Mouse (Mus musculus) left cerebral cortex, postnatal 14 days (tissue): ENCODE measurements around the gene Rora. TPM values are rescaled to one million over a fixed set of nuclear protein-coding genes. Genes with fewer than 3 reads are reported as not detected.
A peak's percentile ranks its signal among the peaks of the same experiment; 100 is the strongest.

ENCODE experiments used
- DNase-seq, 2 experiments: peaks; one replicate each; pipeline ENCODE4 v3.0.0; 2021 to 2022; ENCODE audit warnings: low spot score in 2 of 2, mixed read lengths in 1 of 2
- intact Hi-C: fragments of 180-260 bp; cut with DNase I; formaldehyde crosslinking; loops from one replicate; pipeline ENCODE4 v1.15.1; 2025
- total RNA-seq, 2 experiments: library from RNA; stranded (reverse); gene quantifications; 2 replicates each; pipeline ENCODE4 v1.2.3; 2021

The Rora gene
- total RNA-seq, 2 experiments from 2014 or later, result 50.0 to 66.1 TPM

GRCm38 (mm10) chr9:69430531-69430930 lies 776.9 kb downstream of the Rora start:
- no peak for DNase-seq
- intact Hi-C loops, result loop anchor here (5.0 kb wide), 1 partner anchor 37 kb away; no protein-coding TSS in a partner anchor

GRCm38 (mm10) chr9:69431863-69432555 lies 778.4 kb downstream of the Rora start:
- intact Hi-C loops, result loop anchor here (5.0 kb wide), 1 partner anchor 35 kb away; no protein-coding TSS in a partner anchor
- peak; percentile 10 to 23 for DNase-seq

GRCm38 (mm10) chr9:69435194-69435593 lies 781.6 kb downstream of the Rora start:
- DNase-seq, result no peak
- intact Hi-C loops, result no loop called here

GRCm38 (mm10) chr9:69435662-69436061 lies 782.1 kb downstream of the Rora start:
- no peak for DNase-seq
- intact Hi-C loops, result no loop called here
